Mouse (Mus musculus): ENCODE results near the gene Vasn.

- TF ChIP-seq CTCF (IDR thresholded peaks at IDR 0.05; ENCODE audit: low read depth) (peak; percentile 78), EP300 (optimal IDR thresholded peaks at IDR 0.05) (no peak)
Measured at GRCm38 (mm10) chr16:4606431-4607084, 33.2 kb upstream of the Vasn start.
